Mouse (Mus musculus) heart, postnatal 0 days (tissue): ENCODE results near the gene Slc26a8.

Experiments
- CTCF ChIP-seq: IDR thresholded peaks from 2 replicates; pipeline ENCODE4 v1.5.1; 2016; ENCODE audit warnings: antibody characterized with exemption, control low read depth, low read depth
- EP300 ChIP-seq: IDR thresholded peaks from 2 replicates; pipeline ENCODE4 v1.6.1; 2016; ENCODE audit warnings: antibody characterized with exemption, low read depth

DNA sequence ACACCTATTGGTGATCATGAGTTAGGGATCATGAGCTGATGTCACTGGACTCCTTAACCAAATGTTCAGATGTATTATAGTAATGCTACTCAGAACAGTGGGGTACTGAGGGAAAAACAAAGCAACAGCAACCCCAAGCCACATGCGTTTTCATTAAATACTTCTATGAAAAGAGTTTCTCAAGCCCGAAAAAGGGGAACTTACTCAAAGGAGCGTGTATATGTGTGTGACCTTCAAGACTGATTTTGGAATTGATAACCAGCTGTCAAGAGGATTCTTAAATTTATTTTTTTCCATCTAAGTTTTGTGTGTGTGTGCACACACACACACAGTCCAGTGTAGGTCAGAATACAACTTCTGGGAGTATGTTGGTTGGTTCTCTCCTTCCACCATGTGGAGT, 49.9 kb downstream of the Slc26a8 start:
- TF ChIP-seq CTCF (no peak), EP300 (no peak)
